Mouse (Mus musculus): ENCODE measurements at regions not wholly inside any gene's neighbourhood (a gene's known extent, or its start where the extent isn't known, plus 50 kb on each side); places are given as distances from the start of the nearest gene placed in this dataset.
"Not testable (repeated sequence)": the region's sequence is repeated elsewhere in the genome, so short reads cannot be mapped to it uniquely, and the experiment has no call there.

GRCm38 (mm10) chr2:3918156-3918555 lies 99.4 kb upstream of the Frmd4a start:
- H3K27me3 ChIP-seq (ENCODE audit: poor library complexity, severe bottlenecking) = no peaks in the 10 kb centered on the region
- DNase-seq (ENCODE audit: extremely low spot score, low spot score) = no peak
- H3K36me3 ChIP-seq (replicated peaks) = no peaks in the 10 kb centered on the region
- 85% methylated on average over 6 of the region's 6 CpGs for WGBS
- H3K9me3 ChIP-seq = no peaks in the 10 kb centered on the region
- no peak overlapping the region for H3K4me3 ChIP-seq
- H3K27ac ChIP-seq = no peak overlapping the region
- H3K4me1 ChIP-seq = no peaks in the 10 kb centered on the region

GRCm38 (mm10) chr2:3919893-3920292 lies 97.6 kb upstream of the Frmd4a start:
- no peak overlapping the region for H3K4me3 ChIP-seq
- H3K27me3 ChIP-seq (ENCODE audit: poor library complexity, severe bottlenecking) = no peaks in the 10 kb centered on the region
- H3K9me3 ChIP-seq = no peaks in the 10 kb centered on the region
- no peak overlapping the region for H3K27ac ChIP-seq
- DNase-seq (ENCODE audit: extremely low spot score, low spot score) = no peak
- WGBS = 86% methylated on average over 3 of the region's 3 CpGs
- H3K4me1 ChIP-seq = peaks cover 3% of the 10 kb centered on the region
- no peaks in the 10 kb centered on the region for H3K36me3 ChIP-seq (replicated peaks)

GRCm38 (mm10) chr2:3921084-3921483 lies 96.4 kb upstream of the Frmd4a start:
- peaks cover 14% of the 10 kb centered on the region for H3K4me1 ChIP-seq
- DNase-seq (ENCODE audit: extremely low spot score, low spot score); H3K27ac ChIP-seq; H3K9me3 ChIP-seq; H3K36me3 ChIP-seq (replicated peaks); H3K27me3 ChIP-seq (ENCODE audit: poor library complexity, severe bottlenecking); H3K4me3 ChIP-seq: not testable (repeated sequence)
- WGBS = 94% methylated on average over 2 of the region's 2 CpGs

- no peak overlapping the region for H3K4me3 ChIP-seq
- no peaks in the 10 kb centered on the region for H3K27me3 ChIP-seq (ENCODE audit: poor library complexity, severe bottlenecking)
- DNase-seq (ENCODE audit: extremely low spot score, low spot score) = no peak
- H3K36me3 ChIP-seq (replicated peaks) = no peaks in the 10 kb centered on the region
- H3K27ac ChIP-seq = no peak overlapping the region
- H3K4me1 ChIP-seq = peaks cover 17% of the 10 kb centered on the region
- H3K9me3 ChIP-seq = no peaks in the 10 kb centered on the region
- 95% methylated on average over 4 of the region's 4 CpGs for WGBS
These were observed 94.8 kb upstream of the Frmd4a start for GRCm38 (mm10) chr2:3922739-3923138.

- no peaks in the 10 kb centered on the region for H3K36me3 ChIP-seq (replicated peaks)
- no peak for DNase-seq (ENCODE audit: extremely low spot score, low spot score)
- H3K4me1 ChIP-seq = peaks cover 17% of the 10 kb centered on the region
- no peaks in the 10 kb centered on the region for H3K27me3 ChIP-seq (ENCODE audit: poor library complexity, severe bottlenecking)
- WGBS = 84% methylated on average over 6 of the region's 6 CpGs
- H3K4me3 ChIP-seq = no peak overlapping the region
- no peak overlapping the region for H3K27ac ChIP-seq
- H3K9me3 ChIP-seq = no peaks in the 10 kb centered on the region
These were observed 92.8 kb upstream of the Frmd4a start for GRCm38 (mm10) chr2:3924696-3925095.

GRCm38 (mm10) chr2:3925199-3925598 lies 92.3 kb upstream of the Frmd4a start:
- peaks cover 17% of the 10 kb centered on the region for H3K4me1 ChIP-seq

GRCm38 (mm10) chr2:3926129-3926528 lies 91.4 kb upstream of the Frmd4a start:
- H3K9me3 ChIP-seq = no peaks in the 10 kb centered on the region
- no peaks in the 10 kb centered on the region for H3K27me3 ChIP-seq (ENCODE audit: poor library complexity, severe bottlenecking)
- H3K4me1 ChIP-seq = peaks cover 17% of the 10 kb centered on the region
- H3K4me3 ChIP-seq = no peak overlapping the region
- no peak for DNase-seq (ENCODE audit: extremely low spot score, low spot score)
- no peak overlapping the region for H3K27ac ChIP-seq
- no peaks in the 10 kb centered on the region for H3K36me3 ChIP-seq (replicated peaks)

More at GRCm38 (mm10) chr2:3925199-3925598, 92.3 kb upstream of the Frmd4a start:
- 85% methylated on average over 3 of the region's 3 CpGs for WGBS
- Histone ChIP-seq H3K36me3 (replicated peaks) (no peaks in the 10 kb centered on the region), H3K4me3 (no peak overlapping the region), H3K9me3 (no peaks in the 10 kb centered on the region), H3K27ac (no peak overlapping the region), H3K27me3 (ENCODE audit: poor library complexity, severe bottlenecking) (no peaks in the 10 kb centered on the region)
- DNase-seq (ENCODE audit: extremely low spot score, low spot score) = no peak

- peaks cover 17% of the 10 kb centered on the region for H3K4me1 ChIP-seq
- no peaks in the 10 kb centered on the region for H3K27me3 ChIP-seq (ENCODE audit: poor library complexity, severe bottlenecking)
- WGBS = 73% methylated on average over 8 of the region's 8 CpGs
- no peak overlapping the region for H3K4me3 ChIP-seq
- H3K27ac ChIP-seq = no peak overlapping the region
- no peak for DNase-seq (ENCODE audit: extremely low spot score, low spot score)
- H3K36me3 ChIP-seq (replicated peaks) = no peaks in the 10 kb centered on the region
- no peaks in the 10 kb centered on the region for H3K9me3 ChIP-seq
These were observed 90.2 kb upstream of the Frmd4a start for GRCm38 (mm10) chr2:3927141-3927810.

- WGBS = 89% methylated on average over 4 of the region's 4 CpGs
These were observed 89.7 kb upstream of the Frmd4a start for GRCm38 (mm10) chr2:3927853-3928252.

GRCm38 (mm10) chr2:3930650-3931049 lies 86.9 kb upstream of the Frmd4a start:
- 90% methylated on average over 5 of the region's 5 CpGs for WGBS
- Histone ChIP-seq H3K9me3 (no peaks in the 10 kb centered on the region), H3K36me3 (replicated peaks) (no peaks in the 10 kb centered on the region), H3K4me1 (peaks cover 7% of the 10 kb centered on the region; the same call in 1 of the 2 replicates), H3K27ac (no peak overlapping the region), H3K27me3 (ENCODE audit: poor library complexity, severe bottlenecking) (no peaks in the 10 kb centered on the region), H3K4me3 (no peak overlapping the region)
- DNase-seq (ENCODE audit: extremely low spot score, low spot score) = no peak

More at GRCm38 (mm10) chr2:3927853-3928252, 89.7 kb upstream of the Frmd4a start:
- Histone ChIP-seq H3K27ac (no peak overlapping the region), H3K4me1 (peaks cover 17% of the 10 kb centered on the region), H3K36me3 (replicated peaks) (no peaks in the 10 kb centered on the region), H3K4me3 (no peak overlapping the region), H3K27me3 (ENCODE audit: poor library complexity, severe bottlenecking) (no peaks in the 10 kb centered on the region), H3K9me3 (no peaks in the 10 kb centered on the region)
- no peak for DNase-seq (ENCODE audit: extremely low spot score, low spot score)

GRCm38 (mm10) chr2:3940786-3941185 lies 76.7 kb upstream of the Frmd4a start:
- Histone ChIP-seq H3K27ac (no peak overlapping the region), H3K27me3 (ENCODE audit: poor library complexity, severe bottlenecking) (no peaks in the 10 kb centered on the region)
- 86% methylated on average over 2 of the region's 2 CpGs for WGBS

GRCm38 (mm10) chr2:3941496-3941895 lies 76.0 kb upstream of the Frmd4a start:
- Histone ChIP-seq H3K27me3 (ENCODE audit: poor library complexity, severe bottlenecking) (no peaks in the 10 kb centered on the region), H3K36me3 (replicated peaks) (no peaks in the 10 kb centered on the region), H3K27ac (no peak overlapping the region), H3K9me3 (no peaks in the 10 kb centered on the region), H3K4me1 (no peaks in the 10 kb centered on the region), H3K4me3 (no peak overlapping the region)
- no peak for DNase-seq (ENCODE audit: extremely low spot score, low spot score)
- WGBS = 96% methylated on average over 1 of the region's 1 CpGs

More at GRCm38 (mm10) chr2:3940786-3941185, 76.7 kb upstream of the Frmd4a start:
- DNase-seq (ENCODE audit: extremely low spot score, low spot score) = no peak
- Histone ChIP-seq H3K4me1 (no peaks in the 10 kb centered on the region), H3K36me3 (replicated peaks) (no peaks in the 10 kb centered on the region), H3K4me3 (no peak overlapping the region), H3K9me3 (no peaks in the 10 kb centered on the region)

- no peaks in the 10 kb centered on the region for H3K4me1 ChIP-seq
- 90% methylated on average over 3 of the region's 3 CpGs for WGBS
These were observed 70.1 kb upstream of the Frmd4a start for GRCm38 (mm10) chr2:3947432-3947831.

GRCm38 (mm10) chr2:3948331-3948730 lies 69.2 kb upstream of the Frmd4a start:
- 52% methylated on average over 1 of the region's 1 CpGs for WGBS
- DNase-seq (ENCODE audit: extremely low spot score, low spot score) = no peak
- Histone ChIP-seq H3K36me3 (replicated peaks) (no peaks in the 10 kb centered on the region), H3K27me3 (ENCODE audit: poor library complexity, severe bottlenecking) (no peaks in the 10 kb centered on the region), H3K4me3 (no peak overlapping the region), H3K27ac (no peak overlapping the region), H3K4me1 (no peaks in the 10 kb centered on the region), H3K9me3 (no peaks in the 10 kb centered on the region)

More at GRCm38 (mm10) chr2:3947432-3947831, 70.1 kb upstream of the Frmd4a start:
- Histone ChIP-seq H3K9me3 (no peaks in the 10 kb centered on the region), H3K4me3 (no peak overlapping the region), H3K27me3 (ENCODE audit: poor library complexity, severe bottlenecking) (no peaks in the 10 kb centered on the region), H3K36me3 (replicated peaks) (no peaks in the 10 kb centered on the region), H3K27ac (no peak overlapping the region)
- no peak for DNase-seq (ENCODE audit: extremely low spot score, low spot score)

Measured in forebrain, embryonic 10.5 days (tissue).